Mouse (Mus musculus) bone marrow, adult 2 months (tissue): ENCODE results near the gene Ssh3.

Experiments used
- CTCF ChIP-seq: fragments of 200-500 bp; IDR thresholded peaks from 2 replicates; pipeline ENCODE4 v1.5.1; 2011; ENCODE audit warnings: low read length, control low read depth; ENCODE audit not compliant: control insufficient read depth, insufficient read depth
- POLR2A ChIP-seq: fragments of 200-500 bp; IDR thresholded peaks from 2 replicates; pipeline ENCODE4 v1.6.1; 2011; ENCODE audit warnings: low read depth, mild to moderate bottlenecking, control low read depth, low read length, borderline replicate concordance; ENCODE audit not compliant: control insufficient read depth

GRCm38 (mm10) chr19:4270972-4271371 lies 2.0 kb upstream of the Ssh3 start:
- TF ChIP-seq CTCF (no peak), POLR2A (no peak)
